Mouse (Mus musculus) kidney, embryonic 15.5 days (tissue): ENCODE results near the gene Prop1. TPM values are rescaled to one million over a fixed set of nuclear protein-coding genes. Genes with fewer than 3 reads are reported as not detected.

Source experiments
- ATAC-seq: fragments of 200-750 bp; cut with Nextera tagmentation; replicated peaks from 2 replicates; pipeline ENCODE4 v1.8.0; 2017; ENCODE audit warnings: moderate TSS enrichment; ENCODE audit not compliant: low FRiP score
- H3K27ac ChIP-seq: fragments of 300-500 bp; sonication (generic); 2 replicates; pipeline ENCODE4 v1.5.1; 2015; ENCODE audit warnings: mild to moderate bottlenecking, inconsistent platforms
- H3K27me3 ChIP-seq: fragments of 300-500 bp; sonication (generic); 2 replicates; pipeline ENCODE4 v1.6.1; 2015; ENCODE audit warnings: inconsistent platforms
- H3K36me3 ChIP-seq: fragments of 300-500 bp; sonication (generic); 2 replicates; pipeline ENCODE4 v1.6.1; 2015; ENCODE audit warnings: inconsistent platforms
- H3K4me1 ChIP-seq: fragments of 300-500 bp; sonication (generic); 2 replicates; pipeline ENCODE4 v1.6.1; 2015; ENCODE audit warnings: inconsistent platforms
- H3K4me2 ChIP-seq: fragments of 300-500 bp; sonication (generic); 2 replicates; pipeline ENCODE4 v1.6.1; 2015; ENCODE audit warnings: moderate library complexity, mild to moderate bottlenecking, inconsistent platforms
- H3K4me3 ChIP-seq: fragments of 300-500 bp; sonication (generic); replicated peaks from 2 replicates; pipeline ENCODE4 v1.5.1; 2015; ENCODE audit warnings: mild to moderate bottlenecking, inconsistent platforms
- H3K9ac ChIP-seq: fragments of 300-500 bp; sonication (generic); 2 replicates; pipeline ENCODE4 v1.6.1; 2015; ENCODE audit warnings: mild to moderate bottlenecking, inconsistent platforms
- H3K9me3 ChIP-seq: fragments of 300-500 bp; sonication (generic); replicated peaks from 2 replicates; pipeline ENCODE4 v1.6.1; 2016; ENCODE audit warnings: inconsistent platforms
- WGBS: fragments of 180-500 bp; shearing (Covaris S2); methylation state at CpG from one replicate; pipeline ENCODE4 v1.1.7; 2015; ENCODE audit warnings: mixed read lengths; 5-methylcytosine and 5-hydroxymethylcytosine counted together
- polyA plus RNA-seq: library from polyadenylated mRNA; unstranded; fragments of >200 nt; fragmentation: Nextera tagmentation; extraction: Ambion mirVana; gene quantifications from 2 replicates; pipeline ENCODE4 v1.2.1, GENCODE M21; 2015

Gene Prop1
- polyA plus RNA-seq, 1 experiment from 2014 or later = not detected

DNA sequence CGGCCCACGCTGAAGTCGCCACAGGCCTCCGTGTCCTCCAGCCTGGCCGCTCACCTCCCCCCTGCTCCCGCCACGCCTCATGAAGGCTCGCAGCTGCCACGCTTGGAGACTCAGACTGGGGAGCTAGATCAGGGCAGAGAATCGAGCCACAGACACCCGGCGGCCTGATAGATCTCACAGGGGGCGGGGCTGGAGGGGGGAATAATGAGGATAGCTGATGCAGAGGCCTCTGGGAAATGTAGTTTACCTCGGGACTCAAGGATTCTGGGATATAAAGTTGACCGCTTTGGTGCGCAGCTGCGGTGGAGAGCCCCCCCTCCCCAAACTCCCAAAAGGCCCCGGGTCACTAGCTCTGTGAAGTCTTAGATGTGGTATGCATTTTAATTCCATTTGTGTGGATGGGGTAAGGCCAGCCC, 22.1 kb downstream of the Prop1 start, which contains the start of gene Zfp354b:
Gene Zfp354b (minus strand): TSS at position 183 of the 416 bp plus-strand sequence.
- Histone ChIP-seq H3K4me3 (peak within 1 kb of the TSS; percentile 78), H3K27me3 (no peaks in the 10 kb centered on the region), H3K27ac (peak within 1 kb of the TSS; percentile 71), H3K4me2 (peak within 1 kb of the TSS; percentile 96), H3K36me3 (no peaks in the 10 kb centered on the region), H3K9me3 (no peaks in the 10 kb centered on the region), H3K4me1 (peaks cover 6% of the 10 kb centered on the region), H3K9ac (peak within 1 kb of the TSS; percentile 76)
- ATAC-seq = peak; percentile 94
- 0% methylated on average over 18 of the region's 18 CpGs for WGBS

DNA sequence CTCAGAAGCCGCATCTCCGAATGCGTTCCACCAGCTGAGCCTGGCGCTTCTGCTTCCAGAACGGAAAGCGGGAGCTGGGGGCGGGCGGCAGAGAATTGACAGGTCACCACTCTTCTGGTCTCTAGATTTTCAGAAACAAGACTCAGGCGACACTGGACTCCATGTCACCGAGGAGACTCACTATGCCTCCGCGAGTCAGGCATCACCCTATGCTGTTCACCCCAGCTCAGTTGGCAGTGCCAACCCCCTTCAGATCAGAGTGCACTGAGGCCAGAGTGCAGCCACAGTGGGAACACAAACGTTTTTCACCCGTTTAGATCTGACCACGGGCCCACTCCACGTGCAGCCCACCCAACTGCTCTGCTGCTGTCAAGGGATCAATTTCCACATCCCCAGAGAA, 22.5 kb downstream of the Prop1 start:
- WGBS = 1% methylated on average over 16 of the region's 16 CpGs
- no peaks in the 10 kb centered on the region for H3K9me3 ChIP-seq
- H3K4me1 ChIP-seq = peaks cover 6% of the 10 kb centered on the region
- H3K4me3 ChIP-seq = peak overlapping the region; percentile 78
- peak overlapping the region; percentile 71 for H3K27ac ChIP-seq
- H3K27me3 ChIP-seq = no peaks in the 10 kb centered on the region
- H3K36me3 ChIP-seq = no peaks in the 10 kb centered on the region
- peak overlapping the region; percentile 96 for H3K4me2 ChIP-seq
- ATAC-seq = peak; percentile 73
- peak overlapping the region; percentile 76 for H3K9ac ChIP-seq

DNA sequence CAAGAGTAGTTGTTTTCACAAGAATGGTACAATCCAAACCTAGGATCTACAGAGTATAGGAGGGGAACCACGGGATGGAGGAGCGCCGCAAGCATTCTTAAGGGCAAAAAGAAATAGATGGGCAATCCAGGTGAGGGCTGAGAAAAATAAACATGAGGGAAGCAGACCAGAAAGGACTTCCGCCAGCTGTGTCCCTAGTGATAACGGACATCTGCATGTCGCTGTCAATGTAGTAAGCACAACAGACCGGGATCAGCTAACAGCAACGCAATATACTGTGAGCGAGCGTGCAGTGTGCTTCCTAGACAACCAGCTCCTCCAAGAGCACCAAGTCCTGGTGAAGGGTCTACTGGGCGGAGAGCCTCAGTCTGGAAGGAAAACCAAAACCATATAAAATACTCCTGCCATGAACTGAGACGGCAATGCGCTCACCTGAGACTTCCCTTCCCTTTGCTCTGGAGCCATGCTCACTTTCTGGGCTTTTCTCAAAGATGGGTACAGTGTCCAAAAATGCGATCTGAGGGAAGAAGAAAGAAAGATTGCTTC, 23.0 kb downstream of the Prop1 start:
- no peaks in the 10 kb centered on the region for H3K27me3 ChIP-seq
- no peak for ATAC-seq
- WGBS = 16% methylated on average over 14 of the region's 14 CpGs
- H3K36me3 ChIP-seq = no peaks in the 10 kb centered on the region
- H3K4me2 ChIP-seq = peak overlapping the region; percentile 96
- peak overlapping the region; percentile 78 for H3K4me3 ChIP-seq
- H3K27ac ChIP-seq = no peak overlapping the region
- H3K9ac ChIP-seq = peak overlapping the region; percentile 76
- H3K4me1 ChIP-seq = peaks cover 6% of the 10 kb centered on the region
- no peaks in the 10 kb centered on the region for H3K9me3 ChIP-seq

DNA sequence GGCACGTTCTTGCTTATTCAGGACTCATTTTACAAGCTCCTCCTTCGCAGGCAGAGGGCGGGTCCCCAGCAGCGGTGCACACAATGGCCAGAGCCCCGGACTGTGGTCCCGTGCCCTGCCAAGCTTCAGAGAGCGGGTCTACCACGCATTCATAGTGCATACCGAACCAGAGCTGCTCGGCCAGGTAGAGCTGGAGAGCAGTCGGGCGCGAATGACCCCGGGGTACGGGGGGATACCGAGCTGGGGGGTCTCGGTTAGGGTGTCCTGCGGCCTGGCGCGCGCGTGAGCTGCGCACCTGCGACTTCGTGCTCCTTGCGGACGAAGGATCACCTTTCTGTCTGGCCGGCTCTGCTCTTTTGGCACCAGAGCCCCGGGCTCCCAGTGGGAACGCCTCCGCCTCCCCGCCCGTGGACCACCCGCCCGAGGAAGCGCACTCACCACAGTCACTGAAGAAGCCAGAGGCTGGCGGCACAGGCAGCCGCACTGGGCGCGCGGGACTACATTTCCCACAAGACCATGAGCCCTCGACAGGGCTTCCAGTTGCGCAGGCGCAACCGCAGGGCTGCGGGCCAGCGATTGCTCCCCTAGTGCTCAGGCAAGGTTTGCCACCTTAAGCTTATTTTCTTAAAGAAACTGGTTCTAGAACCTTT, 37.8 kb downstream of the Prop1 start, which contains the start of gene Zfp2:
Gene Zfp2 (minus strand): TSS at position 495 of the 650 bp plus-strand sequence.
- under 1% methylated on average over 47 of the region's 47 CpGs for WGBS
- Histone ChIP-seq H3K36me3 (peaks cover 29% of the 10 kb centered on the region), H3K9me3 (peaks cover 5% of the 10 kb centered on the region; the same call in 1 of the 2 replicates)

DNA sequence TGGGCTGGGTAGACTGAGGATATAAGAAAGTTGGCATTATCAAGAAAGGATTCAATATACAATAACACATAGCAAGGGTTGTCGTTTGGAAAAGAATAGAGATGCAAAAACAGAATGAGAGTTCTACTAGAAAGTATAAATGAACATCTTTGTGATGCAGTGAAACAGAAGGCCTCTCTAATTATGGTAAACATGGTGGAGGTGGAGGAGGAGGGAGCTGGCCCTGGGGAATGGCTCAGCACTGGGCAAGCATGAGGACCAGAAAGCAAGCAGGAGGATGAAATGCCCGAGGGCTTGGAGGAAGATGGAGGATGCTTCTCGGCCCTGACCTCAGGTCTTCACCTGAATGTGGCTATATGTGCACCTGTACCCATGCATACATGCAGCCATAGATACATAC, 39.1 kb downstream of the Prop1 start:
- H3K4me2 ChIP-seq = no peak overlapping the region
- WGBS = 91% methylated on average over 3 of the region's 3 CpGs
- H3K9ac ChIP-seq = no peak overlapping the region
- H3K9me3 ChIP-seq = peaks cover 5% of the 10 kb centered on the region; the same call in 1 of the 2 replicates
- 0 out of 2 replicates have a peak, but pooled peaks cover 5% of the 10 kb centered on the region for H3K4me1 ChIP-seq
- peaks cover 43% of the 10 kb centered on the region for H3K36me3 ChIP-seq
- H3K27me3 ChIP-seq = no peaks in the 10 kb centered on the region
- no peak for ATAC-seq
- H3K27ac ChIP-seq = no peak overlapping the region
- no peak overlapping the region for H3K4me3 ChIP-seq

More for the DNA sequence above, 37.8 kb downstream of the Prop1 start, which contains the start of gene Zfp2:
- peak; percentile 98 for ATAC-seq
- peak within 1 kb of the TSS; percentile 75 for H3K9ac ChIP-seq
- H3K27ac ChIP-seq = peak within 1 kb of the TSS; percentile 89
- 0 out of 2 replicates have a peak, but pooled peaks cover 5% of the 10 kb centered on the region for H3K4me1 ChIP-seq
- H3K27me3 ChIP-seq = no peaks in the 10 kb centered on the region
- peak within 1 kb of the TSS; percentile 59 for H3K4me2 ChIP-seq
- H3K4me3 ChIP-seq = peak within 1 kb of the TSS; percentile 75

DNA sequence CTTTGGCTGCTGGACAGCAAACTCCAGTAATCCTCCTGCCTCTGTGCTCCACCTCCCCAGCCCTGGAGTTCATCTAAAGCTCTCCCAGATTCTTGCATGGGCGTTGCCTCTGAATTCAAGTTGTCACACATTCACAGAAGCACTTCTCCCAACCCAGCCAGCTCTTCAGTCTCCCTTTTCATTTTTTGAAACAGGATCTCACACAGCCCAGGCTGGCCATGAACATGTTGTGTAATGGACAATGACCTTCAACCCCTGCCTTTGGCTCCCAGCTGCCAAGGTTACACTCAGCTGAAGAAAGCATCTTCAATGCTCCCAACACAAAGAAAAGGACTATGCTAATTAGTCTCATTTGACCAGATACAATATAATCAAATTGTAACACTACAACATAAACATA, 40.3 kb downstream of the Prop1 start:
- Histone ChIP-seq H3K9ac (no peak overlapping the region), H3K9me3 (peaks cover 5% of the 10 kb centered on the region; the same call in 1 of the 2 replicates), H3K36me3 (peaks cover 54% of the 10 kb centered on the region), H3K4me2 (no peak overlapping the region), H3K27ac (no peak overlapping the region), H3K27me3 (no peaks in the 10 kb centered on the region), H3K4me3 (no peak overlapping the region), H3K4me1 (0 out of 2 replicates have a peak, but pooled peaks cover 5% of the 10 kb centered on the region)
- 78% methylated on average over 1 of the region's 1 CpGs for WGBS
- ATAC-seq = no peak

DNA sequence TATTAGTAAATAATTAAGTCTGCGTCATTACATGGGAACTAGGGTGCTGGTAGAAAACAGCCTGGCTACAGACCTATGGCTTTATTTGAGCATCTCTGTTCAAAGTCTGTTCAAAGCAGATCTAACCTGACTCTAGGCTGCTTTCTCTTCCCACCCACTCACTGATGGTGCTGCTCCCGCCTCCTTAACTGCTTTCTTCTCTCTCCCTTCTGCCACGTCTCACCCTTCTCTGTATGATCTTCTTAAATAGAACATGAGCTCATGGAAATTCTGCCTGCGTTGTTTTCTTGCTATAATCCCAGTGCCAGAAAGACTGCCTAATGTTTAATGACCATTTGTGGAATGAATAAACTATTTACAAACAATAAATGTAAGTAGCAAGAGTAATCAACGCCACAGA, 45.4 kb downstream of the Prop1 start:
- WGBS = 86% methylated on average over 5 of the region's 5 CpGs

More for the DNA sequence above, 45.4 kb downstream of the Prop1 start:
- H3K4me2 ChIP-seq = no peak overlapping the region
- no peak overlapping the region for H3K4me3 ChIP-seq
- ATAC-seq = no peak
- no peaks in the 10 kb centered on the region for H3K27me3 ChIP-seq
- peaks cover 90% of the 10 kb centered on the region for H3K36me3 ChIP-seq
- H3K9ac ChIP-seq = no peak overlapping the region
- peaks cover 22% of the 10 kb centered on the region for H3K9me3 ChIP-seq
- H3K4me1 ChIP-seq = no peaks in the 10 kb centered on the region
- H3K27ac ChIP-seq = no peak overlapping the region

Other genes starting within 250 kb of the Prop1 start
- 29.3 and 31.3 TPM in 2 replicates for gene Zfp354c, start 126.0 kb downstream of the Prop1 start, polyA plus RNA-seq
- 0.76 and 0.91 TPM in 2 replicates for gene Zfp879, start 112.2 kb downstream of the Prop1 start, polyA plus RNA-seq
- not detected in 2 replicates for gene Grm6, start 103.1 kb downstream of the Prop1 start, polyA plus RNA-seq
- gene Zfp454, start 66.1 kb downstream of the Prop1 start, polyA plus RNA-seq = 8.5 and 9.6 TPM in 2 replicates
- gene Zfp2, start 37.6 kb downstream of the Prop1 start, polyA plus RNA-seq = 13.9 and 14.5 TPM in 2 replicates
- gene Zfp354b, start 22.1 kb downstream of the Prop1 start, polyA plus RNA-seq = 1.5 and 1.6 TPM in 2 replicates
- not detected in 2 replicates for gene 4933414I15Rik, start 10.0 kb downstream of the Prop1 start, polyA plus RNA-seq
- gene Olfr1378, start 12.8 kb upstream of the Prop1 start, polyA plus RNA-seq = not detected in 2 replicates
- gene Olfr1377, start 28.2 kb upstream of the Prop1 start, polyA plus RNA-seq = not detected in 2 replicates
- not detected in 2 replicates for gene Olfr51, start 49.8 kb upstream of the Prop1 start, polyA plus RNA-seq
- gene Olfr54, start 60.5 kb upstream of the Prop1 start, polyA plus RNA-seq = not detected in 2 replicates
- not detected in 2 replicates for gene Olfr1375, start 94.3 kb upstream of the Prop1 start, polyA plus RNA-seq
- gene Zfp354a, start 105.5 kb upstream of the Prop1 start, polyA plus RNA-seq = 9.7 and 12.7 TPM in 2 replicates